8 mouse cellular contexts compared by ENCODE assay signal in the genomic region with DNA sequence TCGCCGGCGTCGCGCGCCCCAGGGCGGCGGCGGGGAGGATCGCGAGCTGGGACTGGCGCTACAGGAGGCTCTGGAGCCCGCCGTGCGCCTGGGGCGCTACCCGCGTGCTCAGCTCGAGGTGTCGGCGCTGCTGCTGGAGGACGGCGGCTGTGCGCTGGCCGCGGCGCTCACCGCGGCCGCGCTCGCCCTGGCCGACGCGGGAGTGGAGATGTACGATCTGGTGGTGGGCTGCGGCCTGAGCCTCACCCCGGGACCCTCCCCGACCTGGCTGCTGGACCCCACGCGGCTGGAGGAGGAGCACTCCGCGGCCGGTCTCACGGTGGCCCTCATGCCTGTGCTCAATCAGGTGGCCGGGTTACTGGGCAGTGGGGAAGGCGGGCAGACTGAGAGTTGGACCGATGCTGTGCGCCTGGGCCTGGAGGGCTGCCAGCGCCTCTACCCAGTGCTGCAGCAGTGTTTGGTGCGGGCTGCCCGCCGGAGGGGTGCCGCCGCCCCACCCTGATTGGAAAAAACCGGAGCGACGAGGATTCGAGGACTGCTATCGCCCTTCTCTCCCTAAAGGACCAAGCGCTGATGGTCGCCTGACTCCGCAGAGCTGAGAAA. TPM values are rescaled to one million over a fixed set of nuclear protein-coding genes. Genes with fewer than 3 reads are reported as not detected.
DNase-seq lines count a peak whose midpoint lies in the region; ATAC-seq and TF ChIP-seq lines count a peak whose summit lies in the region.

No protein-coding gene starts in this region.

- no peak for TF ChIP-seq POLR2A in testis, adult 2 months (IDR thresholded peaks at IDR 0.05; ENCODE audit: control insufficient read depth, low read depth, low read length)

- WGBS in forebrain, embryonic 14.5 days, result under 1% methylated on average over 56 of the region's 63 CpGs
- WGBS in hindbrain, embryonic 16.5 days, result under 1% methylated on average over 37 of the region's 63 CpGs
- WGBS in limb, embryonic 10.5 days, result under 1% methylated on average over 62 of the region's 63 CpGs

- no peak for TF ChIP-seq CTCF in testis, adult 2 months (IDR thresholded peaks at IDR 0.05; ENCODE audit: control insufficient read depth, insufficient read depth, insufficient replicate concordance, low read depth, low read length)

- 0 out of 2 replicates have a peak, but pooled peaks cover 3% of the 10 kb centered on the region for H3K4me1 ChIP-seq in brown adipose tissue, adult 24 weeks (ENCODE audit: control insufficient read depth, insufficient read depth, insufficient read length, low read length)
- H3K4me1 ChIP-seq in forebrain, embryonic 14.5 days (ENCODE audit: control insufficient read depth, insufficient read depth, low read length), result peaks cover 14% of the 10 kb centered on the region
- H3K4me1 ChIP-seq in hindbrain, embryonic 16.5 days (ENCODE audit: control insufficient read depth, insufficient read depth, low read depth, low read length), result peaks cover 21% of the 10 kb centered on the region
- peaks cover 37% of the 10 kb centered on the region for H3K4me1 ChIP-seq in limb, embryonic 10.5 days
- peaks cover 10% of the 10 kb centered on the region for H3K4me1 ChIP-seq in testis, adult 2 months (ENCODE audit: control insufficient read depth, insufficient read depth, low read length)

- no peaks in the 10 kb centered on the region for H3K9me3 ChIP-seq in forebrain, embryonic 14.5 days (replicated peaks; ENCODE audit: control insufficient read depth, low read length)
- H3K9me3 ChIP-seq in hindbrain, embryonic 16.5 days (ENCODE audit: control insufficient read depth, low read length), result no peaks in the 10 kb centered on the region
- H3K9me3 ChIP-seq in limb, embryonic 10.5 days (replicated peaks), result no peaks in the 10 kb centered on the region

- peaks cover 48% of the 10 kb centered on the region for H3K36me3 ChIP-seq in forebrain, embryonic 14.5 days (ENCODE audit: control insufficient read depth, insufficient read depth, low read length)
- peaks cover 35% of the 10 kb centered on the region for H3K36me3 ChIP-seq in hindbrain, embryonic 16.5 days (ENCODE audit: control insufficient read depth, insufficient read depth, low read length)
- peaks cover 69% of the 10 kb centered on the region for H3K36me3 ChIP-seq in limb, embryonic 10.5 days
- H3K36me3 ChIP-seq in testis, adult 2 months (ENCODE audit: control insufficient read depth, insufficient read depth, low read length), result no peaks in the 10 kb centered on the region; the same call in 1 of the 2 replicates

- peak; percentile 45 for DNase-seq in retina, embryonic 14.5 days (ENCODE audit: low spot score)
- DNase-seq in retina, postnatal 1 day, result no peak
- peak; percentile 34 for DNase-seq in forebrain, embryonic 14.5 days (ENCODE audit: low spot score)
- DNase-seq in limb, embryonic 10.5 days (ENCODE audit: low spot score), result peak; percentile 70
- DNase-seq in mesoderm, embryonic 11.5 days (ENCODE audit: low read depth, low spot score), result peak; percentile 34

- ATAC-seq in forebrain, embryonic 14.5 days, result peak; percentile 72
- 0 out of 2 replicates have a peak, but pooled peaks have one; percentile 16 for ATAC-seq in hindbrain, embryonic 16.5 days

- H3K27me3 ChIP-seq in forebrain, embryonic 14.5 days (replicated peaks; ENCODE audit: control insufficient read depth, insufficient read depth, low read length), result no peaks in the 10 kb centered on the region
- H3K27me3 ChIP-seq in hindbrain, embryonic 16.5 days (replicated peaks; ENCODE audit: control insufficient read depth, insufficient read depth, low read length), result no peaks in the 10 kb centered on the region
- no peaks in the 10 kb centered on the region for H3K27me3 ChIP-seq in limb, embryonic 10.5 days (ENCODE audit: low read depth, poor library complexity, severe bottlenecking)
- H3K27me3 ChIP-seq in testis, adult 2 months (ENCODE audit: control insufficient read depth, insufficient read depth, low read length), result no peaks in the 10 kb centered on the region

- peak overlapping the region; percentile 84 for H3K9ac ChIP-seq in forebrain, embryonic 14.5 days (ENCODE audit: low read length)
- H3K9ac ChIP-seq in hindbrain, embryonic 16.5 days (ENCODE audit: low read depth, low read length), result peak overlapping the region; percentile 70

- H3K27ac ChIP-seq in brown adipose tissue, adult 24 weeks (replicated peaks; ENCODE audit: low read depth, low read length), result no peak overlapping the region
- H3K27ac ChIP-seq in forebrain, embryonic 14.5 days (ENCODE audit: low read depth, low read length), result peak overlapping the region; percentile 48; the same call in 1 of the 2 replicates
- H3K27ac ChIP-seq in hindbrain, embryonic 16.5 days (ENCODE audit: low read depth, low read length), result peak overlapping the region; percentile 84
- H3K27ac ChIP-seq in limb, embryonic 10.5 days, result peak overlapping the region; percentile 94
- peak overlapping the region; percentile 78 for H3K27ac ChIP-seq in testis, adult 2 months (ENCODE audit: control insufficient read depth, insufficient read depth, low read depth, low read length)

- peak overlapping the region; percentile 96 for H3K4me3 ChIP-seq in brown adipose tissue, adult 24 weeks (ENCODE audit: insufficient read depth, low read depth, low read length)
- H3K4me3 ChIP-seq in forebrain, embryonic 14.5 days (ENCODE audit: low read depth, low read length), result peak overlapping the region; percentile 96
- peak overlapping the region; percentile 98 for H3K4me3 ChIP-seq in hindbrain, embryonic 16.5 days (ENCODE audit: low read length)
- peak overlapping the region; percentile 98 for H3K4me3 ChIP-seq in limb, embryonic 10.5 days
- H3K4me3 ChIP-seq in testis, adult 2 months (ENCODE audit: control insufficient read depth, low read depth, low read length), result peak overlapping the region; percentile 86

- H3K4me2 ChIP-seq in forebrain, embryonic 14.5 days (ENCODE audit: low read length), result peak overlapping the region; percentile 98
- peak overlapping the region; percentile 85 for H3K4me2 ChIP-seq in hindbrain, embryonic 16.5 days (ENCODE audit: low read length)

RNA-seq across cellular contexts. Expression of gene Exosc6, which starts 0.7 kb away (rescaled TPM):
- not detected in 2 replicates for polyA plus RNA-seq in brown adipose tissue, adult 24 weeks (2012; ENCODE audit: insufficient read depth, insufficient read length, missing spikeins)
- not detected in 2 replicates for polyA plus RNA-seq in forebrain, embryonic 14.5 days (2014; fragmentation: Nextera tagmentation; extraction: Ambion mirVana)
- polyA plus RNA-seq in hindbrain, embryonic 16.5 days (2015; fragmentation: Nextera tagmentation; extraction: Ambion mirVana), result not detected in 2 replicates
- 21.5 and 36.6 TPM in 2 replicates for polyA plus RNA-seq in limb, embryonic 10.5 days (2016; fragmentation: Nextera tagmentation; extraction: Ambion mirVana)
- not detected in 2 replicates for polyA plus RNA-seq in testis, adult 2 months (2012; rRNA removed)

RNA-seq across cellular contexts. Expression of gene Aars, which starts 23.8 kb away (rescaled TPM):
- polyA plus RNA-seq in brown adipose tissue, adult 24 weeks (2012; ENCODE audit: insufficient read depth, insufficient read length, missing spikeins), result 27.1 and 45.8 TPM in 2 replicates
- polyA plus RNA-seq in forebrain, embryonic 14.5 days (2014; fragmentation: Nextera tagmentation; extraction: Ambion mirVana), result 61.8 and 64.7 TPM in 2 replicates
- polyA plus RNA-seq in hindbrain, embryonic 16.5 days (2015; fragmentation: Nextera tagmentation; extraction: Ambion mirVana), result 92.2 and 94.7 TPM in 2 replicates
- 79.0 and 81.8 TPM in 2 replicates for polyA plus RNA-seq in limb, embryonic 10.5 days (2016; fragmentation: Nextera tagmentation; extraction: Ambion mirVana)
- 46.5 and 49.4 TPM in 2 replicates for polyA plus RNA-seq in testis, adult 2 months (2012; rRNA removed)

RNA-seq across cellular contexts. Expression of gene Ddx19b, which starts 25.2 kb away (rescaled TPM):
- polyA plus RNA-seq in brown adipose tissue, adult 24 weeks (2012; ENCODE audit: insufficient read depth, insufficient read length, missing spikeins), result 2.8 and 3.7 TPM in 2 replicates
- 7.0 and 7.2 TPM in 2 replicates for polyA plus RNA-seq in forebrain, embryonic 14.5 days (2014; fragmentation: Nextera tagmentation; extraction: Ambion mirVana)
- 6.7 and 6.9 TPM in 2 replicates for polyA plus RNA-seq in hindbrain, embryonic 16.5 days (2015; fragmentation: Nextera tagmentation; extraction: Ambion mirVana)
- polyA plus RNA-seq in limb, embryonic 10.5 days (2016; fragmentation: Nextera tagmentation; extraction: Ambion mirVana), result 6.5 and 9.0 TPM in 2 replicates
- polyA plus RNA-seq in testis, adult 2 months (2012; rRNA removed), result 46.7 and 50.8 TPM in 2 replicates

RNA-seq across cellular contexts. Expression of gene Clec18a, which starts 35.4 kb away (rescaled TPM):
- polyA plus RNA-seq in brown adipose tissue, adult 24 weeks (2012; ENCODE audit: insufficient read depth, insufficient read length, missing spikeins), result not detected in 2 replicates
- 0.42 and 0.61 TPM in 2 replicates for polyA plus RNA-seq in forebrain, embryonic 14.5 days (2014; fragmentation: Nextera tagmentation; extraction: Ambion mirVana)
- polyA plus RNA-seq in hindbrain, embryonic 16.5 days (2015; fragmentation: Nextera tagmentation; extraction: Ambion mirVana), result 0.49 and 0.65 TPM in 2 replicates
- polyA plus RNA-seq in limb, embryonic 10.5 days (2016; fragmentation: Nextera tagmentation; extraction: Ambion mirVana), result not detected in 2 replicates
- 0.70 and 0.72 TPM in 2 replicates for polyA plus RNA-seq in testis, adult 2 months (2012; rRNA removed)

RNA-seq across cellular contexts. Expression of gene Pdpr, which starts 37.6 kb away (rescaled TPM):
- 21.3 and 50.5 TPM in 2 replicates for polyA plus RNA-seq in brown adipose tissue, adult 24 weeks (2012; ENCODE audit: insufficient read depth, insufficient read length, missing spikeins)
- polyA plus RNA-seq in forebrain, embryonic 14.5 days (2014; fragmentation: Nextera tagmentation; extraction: Ambion mirVana), result 6.7 and 7.7 TPM in 2 replicates
- 9.5 and 10.5 TPM in 2 replicates for polyA plus RNA-seq in hindbrain, embryonic 16.5 days (2015; fragmentation: Nextera tagmentation; extraction: Ambion mirVana)
- 10.2 and 13.3 TPM in 2 replicates for polyA plus RNA-seq in limb, embryonic 10.5 days (2016; fragmentation: Nextera tagmentation; extraction: Ambion mirVana)
- polyA plus RNA-seq in testis, adult 2 months (2012; rRNA removed), result 12.2 and 13.1 TPM in 2 replicates

Comparison
In these comparisons a context has a peak if more than half of its experiments do, and no peak if none do; other contexts are left out.
1. RNA of gene Exosc6, which starts 0.7 kb away (polyA plus RNA-seq): 21.5 to 36.6 TPM in limb, embryonic 10.5 days; not detected in forebrain, embryonic 14.5 days, not detected in brown adipose tissue, adult 24 weeks, not detected in hindbrain, embryonic 16.5 days and not detected in testis, adult 2 months; every median in the first group is over 10 times any median in the second.
2. Peak in every context shown above with its lines, with median percentiles within 50 percentile points of each other: H3K4me3 ChIP-seq.